Mouse (Mus musculus) heart, postnatal 0 days (tissue): ENCODE results near the gene March1. TPM values are rescaled to one million over a fixed set of nuclear protein-coding genes. Genes with fewer than 3 reads are reported as not detected.

Source experiments
- ATAC-seq: fragments of 200-750 bp; cut with Nextera tagmentation; 2 replicates; pipeline ENCODE4 v1.8.0; 2017; ENCODE audit warnings: low read depth, moderate number of reproducible peaks, moderate library complexity; ENCODE audit not compliant: insufficient read depth
- DNase-seq: peaks from one replicate; pipeline ENCODE4 v3.0.0-alpha.2; 2016; ENCODE audit warnings: low spot score
- H3K27ac ChIP-seq: fragments of 300-500 bp; sonication (generic); 2 replicates; pipeline ENCODE4 v1.5.1; 2014; ENCODE audit warnings: low read depth, mild to moderate bottlenecking
- H3K27me3 ChIP-seq: fragments of 300-500 bp; sonication (generic); 2 replicates; pipeline ENCODE4 v1.6.1; 2014; ENCODE audit warnings: low read length, mixed read lengths; ENCODE audit not compliant: control insufficient read depth, insufficient read depth
- H3K36me3 ChIP-seq: fragments of 300-500 bp; sonication (generic); replicated peaks from 2 replicates; pipeline ENCODE4 v1.6.1; 2014; ENCODE audit warnings: low read length, mixed read lengths; ENCODE audit not compliant: control insufficient read depth, insufficient read depth
- H3K4me1 ChIP-seq: fragments of 300-500 bp; sonication (generic); 2 replicates; pipeline ENCODE4 v1.6.1; 2014; ENCODE audit warnings: antibody characterized with exemption; ENCODE audit not compliant: control insufficient read depth, insufficient read depth
- H3K4me2 ChIP-seq: fragments of 300-500 bp; sonication (generic); 2 replicates; pipeline ENCODE4 v1.6.1; 2014; ENCODE audit warnings: low read depth, mild to moderate bottlenecking, low read length, moderate library complexity
- H3K4me3 ChIP-seq: fragments of 300-500 bp; sonication (generic); 2 replicates; pipeline ENCODE4 v1.5.1; 2014; ENCODE audit warnings: low read depth, low read length
- H3K9ac ChIP-seq: fragments of 300-500 bp; sonication (generic); replicated peaks from 2 replicates; pipeline ENCODE4 v1.6.1; 2014; ENCODE audit warnings: low read depth, low read length, mixed read lengths
- H3K9me3 ChIP-seq: fragments of 300-500 bp; sonication (generic); replicated peaks from 2 replicates; pipeline ENCODE4 v1.6.1; 2016; ENCODE audit warnings: low read length; ENCODE audit not compliant: control insufficient read depth
- CTCF ChIP-seq: IDR thresholded peaks from 2 replicates; pipeline ENCODE4 v1.5.1; 2016; ENCODE audit warnings: antibody characterized with exemption, control low read depth, low read depth
- EP300 ChIP-seq: IDR thresholded peaks from 2 replicates; pipeline ENCODE4 v1.6.1; 2016; ENCODE audit warnings: antibody characterized with exemption, low read depth
- WGBS: fragments of 180-500 bp; shearing (Covaris S2); extraction: QIAGEN DNeasy Blood & Tissue Kit; methylation state at CpG from one replicate; pipeline ENCODE4 v1.1.7; 2014; 5-methylcytosine and 5-hydroxymethylcytosine counted together
- polyA plus RNA-seq: library from polyadenylated mRNA; unstranded; fragments of >200 nt; fragmentation: Nextera tagmentation; extraction: Ambion mirVana; gene quantifications from 2 replicates; pipeline ENCODE4 v1.2.1, GENCODE M21; 2015
- total RNA-seq: library from RNA; depleted of rRNA; stranded (reverse); fragments of >200 nt; gene quantifications from 2 replicates; pipeline ENCODE4 v1.2.3, GENCODE M21; 2014; ENCODE audit warnings: low replicate concordance; rRNA removed

The March1 gene
- 0.04 and 0.46 TPM in 2 replicates for total RNA-seq
- polyA plus RNA-seq = 0.23 and 0.31 TPM in 2 replicates

GRCm38 (mm10) chr8:65617871-65618751, at the start of gene March1:
Gene March1, plus strand, starts transcription at chr8:65617900.
- Histone ChIP-seq H3K9me3 (no peaks in the 10 kb centered on the region), H3K36me3 (no peaks in the 10 kb centered on the region), H3K4me2 (peak within 1 kb of the TSS; percentile 30; the same call in 1 of the 2 replicates), H3K27me3 (0 out of 2 replicates have a peak, but pooled peaks cover 8% of the 10 kb centered on the region), H3K9ac (no peak within 1 kb of the TSS), H3K4me3 (no peak within 1 kb of the TSS), H3K27ac (no peak within 1 kb of the TSS), H3K4me1 (no peaks in the 10 kb centered on the region)
- TF ChIP-seq EP300 (no peak), CTCF (no peak)
- ATAC-seq = 0 out of 2 replicates have a peak, but pooled peaks have one; percentile 27
- WGBS = 1% methylated on average over 23 of the region's 23 CpGs
- DNase-seq = no peak

- Histone ChIP-seq H3K4me2 (no peak overlapping the region), H3K27me3 (no peaks in the 10 kb centered on the region), H3K4me3 (no peak overlapping the region), H3K36me3 (no peaks in the 10 kb centered on the region), H3K27ac (no peak overlapping the region), H3K9ac (no peak overlapping the region), H3K9me3 (no peaks in the 10 kb centered on the region), H3K4me1 (no peaks in the 10 kb centered on the region)
- no peak for TF ChIP-seq EP300
- no peak for TF ChIP-seq CTCF
- 26% methylated on average over 1 of the region's 1 CpGs for WGBS
- DNase-seq (no peak), ATAC-seq (no peak)
Observed at GRCm38 (mm10) chr8:65586909-65587308, 30.8 kb upstream of the March1 start.

- TF ChIP-seq EP300 (no peak), CTCF (no peak)
- H3K27me3 ChIP-seq = no peaks in the 10 kb centered on the region
- H3K27ac ChIP-seq = no peak overlapping the region
- H3K4me2 ChIP-seq = no peak overlapping the region
- DNase-seq (no peak), ATAC-seq (no peak)
- H3K4me3 ChIP-seq = no peak overlapping the region
- H3K9ac ChIP-seq = no peak overlapping the region
- 40% methylated on average over 2 of the region's 2 CpGs for WGBS
- H3K4me1 ChIP-seq = no peaks in the 10 kb centered on the region
- no peaks in the 10 kb centered on the region for H3K9me3 ChIP-seq
- H3K36me3 ChIP-seq = no peaks in the 10 kb centered on the region
Observed at GRCm38 (mm10) chr8:65603241-65603640, 14.5 kb upstream of the March1 start.

GRCm38 (mm10) chr8:65609509-65609908, 8.2 kb upstream of the March1 start:
- WGBS = 60% methylated on average over 2 of the region's 2 CpGs
- H3K4me2 ChIP-seq = no peak overlapping the region
- no peaks in the 10 kb centered on the region for H3K9me3 ChIP-seq
- DNase-seq (no peak), ATAC-seq (no peak)
- H3K9ac ChIP-seq = no peak overlapping the region
- no peak overlapping the region for H3K4me3 ChIP-seq
- H3K36me3 ChIP-seq = no peaks in the 10 kb centered on the region
- H3K27ac ChIP-seq = no peak overlapping the region
- TF ChIP-seq CTCF (no peak), EP300 (no peak)
- no peaks in the 10 kb centered on the region for H3K4me1 ChIP-seq
- H3K27me3 ChIP-seq = no peaks in the 10 kb centered on the region

- no peak overlapping the region for H3K27ac ChIP-seq
- DNase-seq = no peak
- ATAC-seq = no peak
- H3K9me3 ChIP-seq = no peaks in the 10 kb centered on the region
- H3K4me2 ChIP-seq = no peak overlapping the region
- H3K4me1 ChIP-seq = no peaks in the 10 kb centered on the region
- H3K27me3 ChIP-seq = 0 out of 2 replicates have a peak, but pooled peaks cover 8% of the 10 kb centered on the region
- TF ChIP-seq EP300 = no peak
- TF ChIP-seq CTCF = no peak
- 34% methylated on average over 7 of the region's 7 CpGs for WGBS
- H3K36me3 ChIP-seq = no peaks in the 10 kb centered on the region
- H3K9ac ChIP-seq = no peak overlapping the region
- no peak overlapping the region for H3K4me3 ChIP-seq
Observed at GRCm38 (mm10) chr8:65618966-65619365, 1.3 kb downstream of the March1 start.
